Mouse (Mus musculus): Measurements from ENCODE around the gene Tcap. TPM values are rescaled to one million over a fixed set of nuclear protein-coding genes. Genes with fewer than 3 reads are reported as not detected.
A peak's percentile ranks its signal among the peaks of the same experiment; 100 is the strongest.

The Tcap gene
- polyA plus RNA-seq, 1 experiment from 2014 or later, result 7.5 TPM

GRCm38 (mm10) chr11:98400161-98400726, 16.6 kb downstream of the Tcap start, which contains the start of gene Pgap3:
Gene Pgap3 (minus strand): TSS chr11:98400490.
- H3K9ac ChIP-seq, result peak within 1 kb of the TSS; percentile 68
- peak; percentile 87 for ATAC-seq (ENCODE audit: borderline replicate concordance, extremely low read depth, low FRiP score, low TSS enrichment)
- H3K4me3 ChIP-seq, result peak within 1 kb of the TSS; percentile 84
- H3K27me3 ChIP-seq, result no peaks in the 10 kb centered on the region
- no peaks in the 10 kb centered on the region for H3K36me3 ChIP-seq
- peak within 1 kb of the TSS; percentile 66 for H3K4me2 ChIP-seq
- H3K4me1 ChIP-seq, result peaks cover 14% of the 10 kb centered on the region
- no peaks in the 10 kb centered on the region for H3K9me3 ChIP-seq
- 2% methylated on average over 40 of the region's 40 CpGs for WGBS
- H3K27ac ChIP-seq, result peak within 1 kb of the TSS; percentile 99

GRCm38 (mm10) chr11:98400816-98401215, 17.2 kb downstream of the Tcap start:
- H3K9ac ChIP-seq, result peak overlapping the region; percentile 68; the same call in 1 of the 2 replicates
- peak overlapping the region; percentile 66 for H3K4me2 ChIP-seq
- peaks cover 12% of the 10 kb centered on the region for H3K4me1 ChIP-seq
- ATAC-seq (ENCODE audit: borderline replicate concordance, extremely low read depth, low FRiP score, low TSS enrichment), result no peak
- peak overlapping the region; percentile 99 for H3K27ac ChIP-seq
- H3K9me3 ChIP-seq, result no peaks in the 10 kb centered on the region
- H3K27me3 ChIP-seq, result no peaks in the 10 kb centered on the region
- H3K36me3 ChIP-seq, result no peaks in the 10 kb centered on the region
- 41% methylated on average over 3 of the region's 3 CpGs for WGBS
- H3K4me3 ChIP-seq, result peak overlapping the region; percentile 84

GRCm38 (mm10) chr11:98406621-98407020, 23.0 kb downstream of the Tcap start:
- H3K4me2 ChIP-seq, result no peak overlapping the region
- H3K9me3 ChIP-seq, result no peaks in the 10 kb centered on the region
- H3K27me3 ChIP-seq, result no peaks in the 10 kb centered on the region
- H3K4me3 ChIP-seq, result no peak overlapping the region
- no peak overlapping the region for H3K9ac ChIP-seq
- ATAC-seq (ENCODE audit: borderline replicate concordance, extremely low read depth, low FRiP score, low TSS enrichment), result no peak
- H3K4me1 ChIP-seq, result peaks cover 18% of the 10 kb centered on the region
- no peak overlapping the region for H3K27ac ChIP-seq
- WGBS, result 70% methylated on average over 6 of the region's 6 CpGs
- no peaks in the 10 kb centered on the region for H3K36me3 ChIP-seq

GRCm38 (mm10) chr11:98408872-98409271, 25.3 kb downstream of the Tcap start:
- 0 out of 2 replicates have a peak, but pooled peaks have one; percentile 4 for ATAC-seq (ENCODE audit: borderline replicate concordance, extremely low read depth, low FRiP score, low TSS enrichment)
- peak overlapping the region; percentile 27 for H3K9ac ChIP-seq
- peak overlapping the region; percentile 72 for H3K27ac ChIP-seq

GRCm38 (mm10) chr11:98409341-98409822, 25.8 kb downstream of the Tcap start:
- Histone ChIP-seq H3K4me1 (peaks cover 34% of the 10 kb centered on the region), H3K27ac (peak overlapping the region; percentile 72), H3K27me3 (no peaks in the 10 kb centered on the region), H3K4me3 (peak overlapping the region; percentile 11; the same call in 1 of the 2 replicates), H3K9ac (peak overlapping the region; percentile 27; the same call in 1 of the 2 replicates), H3K9me3 (no peaks in the 10 kb centered on the region), H3K36me3 (no peaks in the 10 kb centered on the region), H3K4me2 (peak overlapping the region; percentile 46)
- peak; percentile 74 for ATAC-seq (ENCODE audit: borderline replicate concordance, extremely low read depth, low FRiP score, low TSS enrichment)
- 3% methylated on average over 10 of the region's 10 CpGs for WGBS

More at GRCm38 (mm10) chr11:98408872-98409271, 25.3 kb downstream of the Tcap start:
- no peaks in the 10 kb centered on the region for H3K36me3 ChIP-seq
- H3K9me3 ChIP-seq, result no peaks in the 10 kb centered on the region
- H3K27me3 ChIP-seq, result no peaks in the 10 kb centered on the region
- peak overlapping the region; percentile 11; the same call in 1 of the 2 replicates for H3K4me3 ChIP-seq
- peaks cover 29% of the 10 kb centered on the region for H3K4me1 ChIP-seq
- WGBS, result 39% methylated on average over 8 of the region's 8 CpGs
- peak overlapping the region; percentile 46 for H3K4me2 ChIP-seq

GRCm38 (mm10) chr11:98412273-98412796, 28.7 kb downstream of the Tcap start, which contains the start of gene Erbb2:
Gene Erbb2 (plus strand): TSS chr11:98412470.
- Histone ChIP-seq H3K4me3 (peak within 1 kb of the TSS; percentile 86), H3K4me2 (peak within 1 kb of the TSS; percentile 61), H3K27ac (peak within 1 kb of the TSS; percentile 97), H3K9me3 (no peaks in the 10 kb centered on the region), H3K9ac (peak within 1 kb of the TSS; percentile 92), H3K4me1 (peaks cover 56% of the 10 kb centered on the region), H3K27me3 (no peaks in the 10 kb centered on the region), H3K36me3 (0 out of 2 replicates have a peak, but pooled peaks cover 4% of the 10 kb centered on the region)
- peak; percentile 87 for ATAC-seq (ENCODE audit: borderline replicate concordance, extremely low read depth, low FRiP score, low TSS enrichment)
- WGBS, result under 1% methylated on average over 49 of the region's 49 CpGs

GRCm38 (mm10) chr11:98412797-98413301, 29.2 kb downstream of the Tcap start:
- peak overlapping the region; percentile 97 for H3K27ac ChIP-seq
- peak; percentile 48; the same call in 1 of the 2 replicates for ATAC-seq (ENCODE audit: borderline replicate concordance, extremely low read depth, low FRiP score, low TSS enrichment)
- under 1% methylated on average over 40 of the region's 40 CpGs for WGBS
- H3K4me3 ChIP-seq, result peak overlapping the region; percentile 86
- H3K4me2 ChIP-seq, result peak overlapping the region; percentile 61
- peak overlapping the region; percentile 92 for H3K9ac ChIP-seq
- no peaks in the 10 kb centered on the region for H3K9me3 ChIP-seq
- 0 out of 2 replicates have a peak, but pooled peaks cover 4% of the 10 kb centered on the region for H3K36me3 ChIP-seq
- peaks cover 56% of the 10 kb centered on the region for H3K4me1 ChIP-seq
- no peaks in the 10 kb centered on the region for H3K27me3 ChIP-seq

GRCm38 (mm10) chr11:98413731-98414130, 30.1 kb downstream of the Tcap start:
- Histone ChIP-seq H3K36me3 (0 out of 2 replicates have a peak, but pooled peaks cover 4% of the 10 kb centered on the region), H3K4me1 (peaks cover 63% of the 10 kb centered on the region), H3K27ac (peak overlapping the region; percentile 97; the same call in 1 of the 2 replicates), H3K9ac (peak overlapping the region; percentile 92), H3K4me2 (peak overlapping the region; percentile 61), H3K27me3 (no peaks in the 10 kb centered on the region), H3K4me3 (peak overlapping the region; percentile 86), H3K9me3 (no peaks in the 10 kb centered on the region)
- WGBS, result 11% methylated on average over 7 of the region's 7 CpGs
- no peak for ATAC-seq (ENCODE audit: borderline replicate concordance, extremely low read depth, low FRiP score, low TSS enrichment)

- no peaks in the 10 kb centered on the region for H3K9me3 ChIP-seq
- peak overlapping the region; percentile 92 for H3K9ac ChIP-seq
- 0 out of 2 replicates have a peak, but pooled peaks cover 4% of the 10 kb centered on the region for H3K36me3 ChIP-seq
- H3K27me3 ChIP-seq, result no peaks in the 10 kb centered on the region
- no peak for ATAC-seq (ENCODE audit: borderline replicate concordance, extremely low read depth, low FRiP score, low TSS enrichment)
- no peak overlapping the region for H3K27ac ChIP-seq
- peak overlapping the region; percentile 61 for H3K4me2 ChIP-seq
- peak overlapping the region; percentile 86 for H3K4me3 ChIP-seq
- 43% methylated on average over 2 of the region's 2 CpGs for WGBS
- peaks cover 62% of the 10 kb centered on the region for H3K4me1 ChIP-seq
Measured at GRCm38 (mm10) chr11:98414162-98414561, 30.6 kb downstream of the Tcap start.

- no peak overlapping the region for H3K27ac ChIP-seq
- H3K36me3 ChIP-seq, result peaks cover 17% of the 10 kb centered on the region; the same call in 1 of the 2 replicates
- no peak overlapping the region for H3K4me2 ChIP-seq
- H3K9ac ChIP-seq, result no peak overlapping the region
- 79% methylated on average over 1 of the region's 1 CpGs for WGBS
- no peak for ATAC-seq (ENCODE audit: borderline replicate concordance, extremely low read depth, low FRiP score, low TSS enrichment)
- no peaks in the 10 kb centered on the region for H3K27me3 ChIP-seq
- H3K4me3 ChIP-seq, result no peak overlapping the region
- H3K9me3 ChIP-seq, result no peaks in the 10 kb centered on the region
- H3K4me1 ChIP-seq, result peaks cover 46% of the 10 kb centered on the region
Measured at GRCm38 (mm10) chr11:98417074-98417473, 33.5 kb downstream of the Tcap start.

GRCm38 (mm10) chr11:98418273-98418672, 34.7 kb downstream of the Tcap start:
- H3K27me3 ChIP-seq, result no peaks in the 10 kb centered on the region
- ATAC-seq (ENCODE audit: borderline replicate concordance, extremely low read depth, low FRiP score, low TSS enrichment), result no peak
- H3K4me1 ChIP-seq, result peaks cover 46% of the 10 kb centered on the region
- WGBS, result 62% methylated on average over 6 of the region's 6 CpGs
- H3K4me2 ChIP-seq, result no peak overlapping the region
- H3K36me3 ChIP-seq, result peaks cover 28% of the 10 kb centered on the region
- no peak overlapping the region for H3K9ac ChIP-seq
- no peaks in the 10 kb centered on the region for H3K9me3 ChIP-seq
- H3K4me3 ChIP-seq, result no peak overlapping the region
- H3K27ac ChIP-seq, result no peak overlapping the region
